Mouse (Mus musculus) heart, embryonic 12.5 days (tissue): ENCODE data around the gene Agap3. TPM values are rescaled to one million over a fixed set of nuclear protein-coding genes. Genes with fewer than 3 reads are reported as not detected.
A peak's percentile ranks its signal among the peaks of the same experiment; 100 is the strongest.

ENCODE experiments used
- ATAC-seq: fragments of 200-750 bp; cut with Nextera tagmentation; 2 replicates; pipeline ENCODE4 v1.8.0; 2017; ENCODE audit warnings: moderate TSS enrichment, moderate library complexity; ENCODE audit not compliant: insufficient number of reproducible peaks, low FRiP score
- H3K27ac ChIP-seq: fragments of 300-500 bp; sonication (generic); 2 replicates; pipeline ENCODE4 v1.5.1; 2016; ENCODE audit warnings: mild to moderate bottlenecking, moderate library complexity; ENCODE audit not compliant: poor library complexity, severe bottlenecking
- H3K27me3 ChIP-seq: fragments of 300-500 bp; sonication (generic); replicated peaks from 2 replicates; pipeline ENCODE4 v1.6.1; 2016; ENCODE audit warnings: mild to moderate bottlenecking, moderate library complexity
- H3K36me3 ChIP-seq: fragments of 300-500 bp; sonication (generic); 2 replicates; pipeline ENCODE4 v1.6.1; 2016; ENCODE audit warnings: mild to moderate bottlenecking, moderate library complexity
- H3K4me1 ChIP-seq: fragments of 300-500 bp; sonication (generic); replicated peaks from 2 replicates; pipeline ENCODE4 v1.6.1; 2016; ENCODE audit warnings: mild to moderate bottlenecking
- H3K4me2 ChIP-seq: fragments of 300-500 bp; sonication (generic); 2 replicates; pipeline ENCODE4 v1.6.1; 2016; ENCODE audit warnings: mild to moderate bottlenecking, moderate library complexity
- H3K4me3 ChIP-seq: fragments of 300-500 bp; sonication (generic); 2 replicates; pipeline ENCODE4 v1.5.1; 2016; ENCODE audit warnings: mild to moderate bottlenecking
- H3K9ac ChIP-seq: fragments of 300-500 bp; sonication (generic); 2 replicates; pipeline ENCODE4 v1.6.1; 2016; ENCODE audit warnings: mild to moderate bottlenecking, moderate library complexity
- H3K9me3 ChIP-seq: fragments of 300-500 bp; sonication (generic); replicated peaks from 2 replicates; pipeline ENCODE4 v1.6.1; 2016; ENCODE audit warnings: mild to moderate bottlenecking, moderate library complexity
- WGBS: fragments of 180-500 bp; shearing (Covaris S2); methylation state at CpG from one replicate; pipeline ENCODE4 v1.1.7; 2016; 5-methylcytosine and 5-hydroxymethylcytosine counted together
- polyA plus RNA-seq: library from polyadenylated mRNA; unstranded; fragments of >200 nt; fragmentation: Nextera tagmentation; extraction: Ambion mirVana; gene quantifications from 2 replicates; pipeline ENCODE4 v1.2.1, GENCODE M21; 2016

The Agap3 gene
- polyA plus RNA-seq, 1 experiment from 2014 or later: 34.9 TPM

DNA sequence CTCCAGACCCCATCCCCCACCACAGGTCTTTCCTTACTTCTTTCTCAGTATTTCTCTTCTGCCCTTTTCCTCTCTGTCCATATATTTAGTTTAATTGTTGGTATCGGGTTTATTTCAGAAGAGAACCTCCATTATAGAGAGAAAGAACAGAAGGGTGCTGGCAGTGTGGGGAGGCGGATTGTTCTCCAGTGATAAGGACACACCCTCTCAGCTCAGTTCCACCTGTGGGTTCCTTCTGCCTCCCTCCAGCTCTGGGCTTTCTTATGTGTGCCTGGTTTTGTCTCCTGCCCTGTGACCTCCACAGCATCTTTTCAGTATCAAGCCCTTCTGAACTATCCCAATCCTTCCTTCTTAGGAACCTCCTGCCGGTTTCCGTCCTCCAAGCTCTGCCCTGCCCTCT, 72.5 kb downstream of the Agap3 start:
- Histone ChIP-seq H3K4me1 (peaks cover 15% of the 10 kb centered on the region), H3K4me2 (no peak overlapping the region), H3K9ac (no peak overlapping the region), H3K9me3 (no peaks in the 10 kb centered on the region), H3K27me3 (peaks cover 96% of the 10 kb centered on the region), H3K36me3 (no peaks in the 10 kb centered on the region), H3K4me3 (no peak overlapping the region), H3K27ac (no peak overlapping the region)
- 12% methylated on average over 4 of the region's 4 CpGs for WGBS
- ATAC-seq: no peak

DNA sequence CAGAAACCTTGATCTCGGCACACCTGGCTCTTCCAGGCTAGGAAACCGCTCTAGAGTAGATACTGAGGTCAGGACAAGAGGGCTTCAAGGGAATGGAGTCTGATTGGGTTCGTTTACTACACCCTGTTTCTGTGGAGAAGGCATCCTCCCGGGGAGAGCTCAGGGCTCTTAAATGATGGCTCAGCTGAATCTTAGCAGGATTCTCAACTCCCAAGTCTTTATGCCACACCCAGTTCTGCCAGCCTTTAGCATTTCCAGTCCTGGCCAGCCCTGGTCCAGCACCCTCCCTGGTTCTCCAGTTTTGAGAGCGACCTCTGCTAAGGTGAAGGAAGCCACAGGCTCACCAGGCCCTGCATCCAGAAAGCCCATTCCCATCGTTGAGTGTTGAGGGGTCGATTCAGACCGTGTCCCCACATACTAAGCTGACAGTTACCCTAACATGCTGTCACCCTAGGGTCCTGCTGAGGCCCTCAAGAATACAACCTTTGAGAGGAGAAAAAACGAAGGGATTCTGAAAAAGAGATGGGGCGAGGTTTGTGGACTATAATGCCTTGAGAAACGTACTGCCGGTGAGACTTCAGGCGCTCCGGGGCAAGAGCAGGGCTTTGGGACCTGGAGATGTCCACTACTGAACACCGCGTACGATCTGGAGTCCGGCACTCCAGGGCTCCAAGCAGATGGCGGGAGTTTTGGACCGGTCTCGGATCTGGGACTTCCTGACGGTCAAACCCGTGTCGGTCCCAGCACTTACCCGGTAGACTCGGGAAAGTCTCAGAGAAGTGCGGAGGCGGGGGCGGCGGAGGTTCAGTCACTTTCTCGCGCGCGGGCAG, 73.6 kb downstream of the Agap3 start:
- peaks cover 15% of the 10 kb centered on the region for H3K4me1 ChIP-seq
- H3K36me3 ChIP-seq: no peaks in the 10 kb centered on the region
- peak overlapping the region; percentile 55 for H3K4me3 ChIP-seq
- ATAC-seq: no peak
- H3K9ac ChIP-seq: no peak overlapping the region; the same call in 1 of the 2 replicates
- peak overlapping the region; percentile 90 for H3K4me2 ChIP-seq
- H3K27me3 ChIP-seq: peaks cover 94% of the 10 kb centered on the region
- 5% methylated on average over 34 of the region's 34 CpGs for WGBS
- no peak overlapping the region for H3K27ac ChIP-seq
- H3K9me3 ChIP-seq: no peaks in the 10 kb centered on the region

DNA sequence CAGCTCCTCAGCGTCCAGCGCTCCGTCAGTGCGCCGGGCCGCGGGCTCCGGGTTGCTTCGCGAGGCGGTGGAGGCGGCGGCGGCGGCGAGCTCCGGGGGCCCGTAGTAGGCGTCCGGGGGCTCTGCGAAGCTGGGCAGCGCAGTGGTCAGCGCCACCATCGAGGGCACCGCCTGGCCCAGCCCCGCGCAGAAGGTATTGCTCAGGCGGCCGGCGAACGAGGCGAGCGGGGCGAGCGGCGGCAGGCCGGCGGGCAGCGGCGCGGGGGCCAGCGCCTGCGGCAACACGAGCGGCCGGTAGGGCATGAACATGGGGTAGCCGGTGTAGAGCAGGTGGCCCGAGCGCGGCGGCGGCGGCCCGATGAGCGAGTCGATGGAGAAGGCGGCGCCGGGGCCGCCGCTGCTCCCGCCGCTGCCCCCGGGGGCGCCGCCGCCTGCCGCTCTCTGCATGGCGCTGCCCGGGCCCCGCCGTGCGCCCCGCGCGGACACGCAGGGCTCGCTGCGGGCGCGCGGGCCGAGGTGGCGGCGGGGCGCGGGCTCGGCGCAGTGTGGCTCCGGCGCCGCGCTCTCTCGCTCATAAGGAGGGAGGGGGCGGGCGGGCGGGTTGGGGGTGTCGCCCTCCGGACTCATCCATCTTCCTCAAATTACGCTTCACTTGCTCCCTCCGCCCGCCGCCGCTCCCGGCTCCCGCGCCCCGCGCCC, 74.4 kb downstream of the Agap3 start:
- peak overlapping the region; percentile 55 for H3K4me3 ChIP-seq
- peak overlapping the region; percentile 90 for H3K4me2 ChIP-seq
- H3K27ac ChIP-seq: no peak overlapping the region
- H3K36me3 ChIP-seq: no peaks in the 10 kb centered on the region
- 2% methylated on average over 93 of the region's 109 CpGs for WGBS
- H3K9me3 ChIP-seq: no peaks in the 10 kb centered on the region
- peaks cover 96% of the 10 kb centered on the region for H3K27me3 ChIP-seq
- ATAC-seq: no peak
- H3K9ac ChIP-seq: peak overlapping the region; percentile 66
- peaks cover 15% of the 10 kb centered on the region for H3K4me1 ChIP-seq

DNA sequence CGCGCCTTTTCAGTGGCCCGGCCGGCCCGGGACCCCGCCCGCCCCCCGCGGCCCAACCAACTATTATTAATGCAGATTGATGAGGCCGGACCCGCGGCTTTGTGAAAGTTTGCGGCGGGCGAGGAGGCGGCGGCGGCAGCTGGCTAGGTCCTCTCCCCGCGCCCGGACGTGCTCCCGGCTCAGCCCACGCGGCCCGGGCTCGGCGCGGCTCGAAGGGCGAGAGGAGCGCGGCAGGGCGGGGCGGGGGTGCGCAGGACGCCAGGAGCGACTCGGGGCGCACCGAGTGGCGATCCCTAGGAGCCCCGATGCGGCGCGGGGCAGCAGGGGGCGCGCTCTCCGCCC, 74.9 kb downstream of the Agap3 start, which contains the start of gene Gbx1:
Gene Gbx1 (minus strand): TSS at position 314 of the 342 bp plus-strand sequence.
- H3K4me2 ChIP-seq: peak within 1 kb of the TSS; percentile 90
- no peak within 1 kb of the TSS for H3K27ac ChIP-seq
- WGBS: under 1% methylated on average over 38 of the region's 49 CpGs
- no peaks in the 10 kb centered on the region for H3K9me3 ChIP-seq
- no peak for ATAC-seq
- no peaks in the 10 kb centered on the region for H3K36me3 ChIP-seq
- H3K4me1 ChIP-seq: peaks cover 15% of the 10 kb centered on the region
- H3K9ac ChIP-seq: peak within 1 kb of the TSS; percentile 66
- H3K27me3 ChIP-seq: peaks cover 96% of the 10 kb centered on the region
- peak within 1 kb of the TSS; percentile 55 for H3K4me3 ChIP-seq

DNA sequence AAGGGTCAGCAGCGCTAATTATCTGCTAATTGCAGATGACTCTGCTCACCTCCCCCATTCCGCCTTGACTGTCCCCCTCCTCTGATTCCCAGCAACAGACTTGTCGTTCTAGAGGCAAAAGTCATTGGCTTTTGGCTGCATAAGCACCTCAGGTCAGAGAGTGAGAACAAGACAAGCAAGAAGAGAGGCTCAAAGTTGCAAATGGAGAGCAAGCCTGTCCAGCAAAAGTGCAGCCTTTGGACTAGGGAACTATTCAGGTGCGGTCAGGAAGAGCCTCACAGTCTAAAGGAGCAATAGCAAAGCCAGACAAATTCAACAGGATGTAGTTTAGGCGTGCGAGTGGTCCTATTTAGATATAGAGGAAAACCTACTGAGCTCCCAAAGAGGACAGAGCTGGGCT, 75.8 kb downstream of the Agap3 start:
- H3K27ac ChIP-seq: no peak overlapping the region
- ATAC-seq: no peak
- H3K36me3 ChIP-seq: no peaks in the 10 kb centered on the region
- no peaks in the 10 kb centered on the region for H3K9me3 ChIP-seq
- 12% methylated on average over 6 of the region's 6 CpGs for WGBS
- peaks cover 15% of the 10 kb centered on the region for H3K4me1 ChIP-seq
- H3K4me3 ChIP-seq: no peak overlapping the region
- H3K9ac ChIP-seq: no peak overlapping the region
- no peak overlapping the region for H3K4me2 ChIP-seq
- H3K27me3 ChIP-seq: peaks cover 96% of the 10 kb centered on the region

DNA sequence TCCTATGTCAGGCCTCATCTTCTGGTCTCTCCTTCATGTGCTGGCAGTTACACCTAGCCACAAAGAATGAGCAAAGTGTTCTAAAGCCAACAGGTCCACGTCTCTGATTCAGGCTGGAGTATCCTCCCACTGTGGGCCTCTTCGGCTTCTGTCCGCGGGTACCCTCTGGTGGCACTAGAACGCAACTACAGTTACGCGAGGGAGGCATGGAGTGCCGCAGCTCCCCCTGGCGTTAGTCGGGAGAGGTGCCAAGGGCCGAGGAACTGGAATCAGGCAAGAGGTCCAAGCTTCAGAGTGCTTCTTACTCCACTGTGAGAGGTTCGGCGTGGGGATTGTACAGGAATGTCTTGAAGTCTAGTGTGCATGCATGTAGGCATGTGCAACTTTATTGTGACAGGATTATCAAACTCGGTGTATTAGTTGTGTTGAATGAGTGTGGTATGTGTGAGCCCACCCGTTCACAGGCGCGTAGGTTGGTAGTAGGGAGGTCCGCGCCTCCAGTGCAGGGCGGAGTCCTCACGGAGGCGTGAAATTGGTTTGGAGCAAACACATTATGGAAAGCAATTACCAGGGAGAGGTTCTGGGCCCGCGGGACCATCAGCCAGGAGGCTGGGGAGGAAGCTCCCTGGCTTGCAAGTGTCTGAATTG, 78.2 kb downstream of the Agap3 start:
- Histone ChIP-seq H3K9ac (no peak overlapping the region), H3K9me3 (no peaks in the 10 kb centered on the region), H3K4me3 (no peak overlapping the region), H3K36me3 (no peaks in the 10 kb centered on the region), H3K4me2 (peak overlapping the region; percentile 32; the same call in 1 of the 2 replicates), H3K27me3 (peaks cover 91% of the 10 kb centered on the region), H3K27ac (no peak overlapping the region), H3K4me1 (peaks cover 15% of the 10 kb centered on the region)
- peak; percentile 27; the same call in 1 of the 2 replicates for ATAC-seq
- 16% methylated on average over 24 of the region's 24 CpGs for WGBS

DNA sequence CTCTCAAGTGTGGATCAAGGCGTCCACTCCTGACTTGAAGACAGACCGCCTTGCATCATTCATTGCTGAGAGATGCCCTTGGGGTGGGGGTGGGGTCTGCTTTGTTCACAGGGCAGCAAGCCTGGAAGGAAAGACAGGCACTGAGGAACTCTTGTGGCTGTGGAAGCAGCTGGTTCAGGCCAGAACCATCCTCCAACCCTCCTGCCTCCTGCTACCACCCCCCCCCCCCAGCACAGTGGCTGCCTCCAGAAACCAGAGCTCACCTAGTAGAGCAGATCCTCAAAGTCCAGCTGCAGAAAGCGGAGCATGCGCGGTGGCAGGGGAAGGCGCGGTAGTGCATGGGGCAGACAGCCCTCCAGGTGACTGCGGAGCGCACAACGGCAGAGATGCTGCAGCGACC, 81.4 kb downstream of the Agap3 start:
- Histone ChIP-seq H3K27me3 (peaks cover 81% of the 10 kb centered on the region), H3K4me1 (no peaks in the 10 kb centered on the region), H3K4me3 (no peak overlapping the region), H3K9me3 (no peaks in the 10 kb centered on the region), H3K27ac (no peak overlapping the region), H3K36me3 (no peaks in the 10 kb centered on the region), H3K4me2 (no peak overlapping the region), H3K9ac (no peak overlapping the region)
- no peak for ATAC-seq
- WGBS: 43% methylated on average over 11 of the region's 11 CpGs

DNA sequence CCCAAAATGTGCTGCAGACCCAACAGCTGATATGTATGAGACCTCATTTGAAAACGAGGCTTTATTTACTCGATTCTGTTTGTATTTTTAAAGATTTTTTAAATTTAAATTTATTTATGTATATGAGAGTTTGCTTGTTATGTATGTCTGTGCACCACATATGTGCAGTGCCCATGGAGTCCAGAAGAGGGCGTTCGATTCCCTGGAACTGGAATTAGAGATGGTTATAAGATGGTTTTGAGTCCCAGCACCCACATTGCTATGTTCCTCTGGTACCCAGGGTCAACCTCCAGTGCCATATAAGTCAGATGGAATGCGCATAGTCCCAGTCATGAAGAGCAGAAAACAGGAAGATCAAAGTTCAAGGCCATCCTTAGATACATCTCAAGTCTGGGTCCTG, 82.3 kb downstream of the Agap3 start:
- WGBS: 44% methylated on average over 5 of the region's 5 CpGs
- peaks cover 76% of the 10 kb centered on the region for H3K27me3 ChIP-seq

DNA sequence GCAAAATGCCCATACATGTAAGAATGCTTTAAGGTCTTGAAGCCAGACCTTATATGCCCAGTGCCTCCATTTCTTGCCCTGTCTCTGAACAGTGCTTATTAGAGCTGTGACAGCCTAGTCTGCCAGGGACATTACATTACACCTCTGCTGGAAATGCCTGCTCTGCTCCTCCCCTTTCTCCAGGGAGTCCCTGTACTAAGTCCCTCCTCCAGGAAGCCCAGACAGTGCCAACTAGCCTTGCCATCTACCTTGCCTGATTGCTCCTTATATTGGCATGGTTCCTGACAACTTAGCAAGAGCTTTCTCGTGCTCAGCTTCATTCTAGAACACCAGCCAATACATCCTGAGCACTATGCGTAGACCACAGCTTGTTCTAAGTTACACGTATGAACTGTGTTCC, 83.8 kb downstream of the Agap3 start:
- Histone ChIP-seq H3K27me3 (peaks cover 71% of the 10 kb centered on the region), H3K4me1 (peaks cover 16% of the 10 kb centered on the region), H3K4me3 (no peak overlapping the region), H3K9ac (no peak overlapping the region), H3K36me3 (no peaks in the 10 kb centered on the region), H3K4me2 (no peak overlapping the region), H3K27ac (no peak overlapping the region), H3K9me3 (no peaks in the 10 kb centered on the region)
- no peak for ATAC-seq
- 77% methylated on average over 3 of the region's 3 CpGs for WGBS

More for the DNA sequence above, 82.3 kb downstream of the Agap3 start:
- ATAC-seq: no peak
- Histone ChIP-seq H3K36me3 (no peaks in the 10 kb centered on the region), H3K9me3 (no peaks in the 10 kb centered on the region), H3K9ac (no peak overlapping the region), H3K4me3 (no peak overlapping the region), H3K4me1 (0 out of 2 replicates have a peak, but pooled peaks cover 2% of the 10 kb centered on the region), H3K4me2 (no peak overlapping the region), H3K27ac (no peak overlapping the region)

DNA sequence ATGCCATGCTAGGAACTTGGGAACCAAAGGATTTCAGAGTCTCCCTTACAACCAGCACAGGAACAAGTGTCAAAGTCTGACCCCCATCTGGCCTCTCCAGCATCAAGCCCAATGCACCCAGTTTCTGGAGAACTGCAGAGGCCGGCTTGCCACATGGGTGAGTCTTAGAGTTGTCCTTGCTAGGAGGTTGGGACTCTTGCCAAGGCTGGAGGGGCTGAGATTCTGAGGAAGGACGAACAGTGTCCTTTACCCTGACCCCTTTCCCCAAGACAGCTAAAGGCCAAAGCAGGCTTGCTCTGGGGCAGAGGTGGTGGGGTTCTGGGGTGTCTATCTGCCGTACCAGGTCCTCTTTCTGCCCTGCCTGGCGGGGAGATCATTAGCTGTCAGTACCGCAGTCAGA, 84.5 kb downstream of the Agap3 start:
- H3K9me3 ChIP-seq: no peaks in the 10 kb centered on the region
- H3K27ac ChIP-seq: no peak overlapping the region
- no peak for ATAC-seq
- no peaks in the 10 kb centered on the region for H3K36me3 ChIP-seq
- H3K4me1 ChIP-seq: peaks cover 24% of the 10 kb centered on the region
- peaks cover 63% of the 10 kb centered on the region for H3K27me3 ChIP-seq
- no peak overlapping the region; the same call in 1 of the 2 replicates for H3K9ac ChIP-seq
- H3K4me3 ChIP-seq: no peak overlapping the region
- no peak overlapping the region for H3K4me2 ChIP-seq
- WGBS: 78% methylated on average over 5 of the region's 5 CpGs

DNA sequence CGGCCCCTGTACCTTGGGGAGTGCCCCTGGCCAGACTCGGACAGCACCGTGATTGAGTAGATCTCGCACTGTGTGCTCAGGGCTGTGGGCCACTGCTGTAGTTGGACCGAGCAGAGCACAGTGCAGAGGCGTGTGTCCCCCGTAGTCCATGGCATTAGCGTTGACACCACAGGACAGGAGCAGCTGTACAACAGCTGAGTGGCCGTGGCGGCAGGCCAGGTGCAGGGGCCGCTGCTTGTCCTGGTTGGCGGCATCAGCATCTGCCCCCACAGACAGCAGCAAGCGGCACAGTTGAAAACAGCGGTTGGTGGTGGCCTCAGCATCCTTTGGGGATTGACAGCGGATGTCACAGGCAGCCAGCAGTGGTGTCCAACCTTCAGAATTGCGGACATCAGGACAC, 85.6 kb downstream of the Agap3 start:
- H3K9me3 ChIP-seq: no peaks in the 10 kb centered on the region
- H3K4me1 ChIP-seq: peaks cover 25% of the 10 kb centered on the region
- H3K4me2 ChIP-seq: no peak overlapping the region
- no peaks in the 10 kb centered on the region for H3K36me3 ChIP-seq
- peaks cover 52% of the 10 kb centered on the region for H3K27me3 ChIP-seq
- 65% methylated on average over 16 of the region's 16 CpGs for WGBS
- H3K27ac ChIP-seq: no peak overlapping the region
- no peak overlapping the region for H3K4me3 ChIP-seq
- ATAC-seq: no peak
- H3K9ac ChIP-seq: no peak overlapping the region
